Mouse (Mus musculus): ENCODE results near the gene P2rx2. TPM values are rescaled to one million over a fixed set of nuclear protein-coding genes. Genes with fewer than 3 reads are reported as not detected.

Gene P2rx2
- 7.7 and 8.4 TPM in 2 replicates for polyA plus RNA-seq (2015; fragmentation: Nextera tagmentation; extraction: Ambion mirVana)

- 2% methylated on average over 43 of the region's 43 CpGs for WGBS
- peak within 1 kb of the TSS; percentile 51 for H3K9ac ChIP-seq
- ATAC-seq (replicated peaks), result peak; percentile 79
Measured at GRCm38 (mm10) chr5:110342648-110343284, at the start of gene P2rx2. TSS of gene P2rx2 (minus strand) at chr5:110343212.

GRCm38 (mm10) chr5:110392727-110393126 is 49.7 kb upstream of the P2rx2 start:
- no peak for ATAC-seq (replicated peaks)
- WGBS, result 78% methylated on average over 5 of the region's 5 CpGs
- H3K27ac ChIP-seq, result no peak overlapping the region

More at GRCm38 (mm10) chr5:110342648-110343284, at the start of gene P2rx2:
- H3K27ac ChIP-seq, result no peak within 1 kb of the TSS
- peak within 1 kb of the TSS; percentile 50 for H3K4me3 ChIP-seq
- H3K4me2 ChIP-seq, result peak within 1 kb of the TSS; percentile 94
- H3K9me3 ChIP-seq, result no peaks in the 10 kb centered on the region
- peaks cover 13% of the 10 kb centered on the region for H3K4me1 ChIP-seq
- H3K27me3 ChIP-seq (replicated peaks), result peaks cover 11% of the 10 kb centered on the region
- H3K36me3 ChIP-seq (replicated peaks), result no peaks in the 10 kb centered on the region

GRCm38 (mm10) chr5:110390631-110391030 is 47.6 kb upstream of the P2rx2 start:
- no peaks in the 10 kb centered on the region; the same call in 1 of the 2 replicates for H3K27me3 ChIP-seq (replicated peaks)
- no peaks in the 10 kb centered on the region for H3K9me3 ChIP-seq
- peaks cover 19% of the 10 kb centered on the region for H3K4me1 ChIP-seq
- H3K9ac ChIP-seq, result no peak overlapping the region
- H3K27ac ChIP-seq, result no peak overlapping the region
- ATAC-seq (replicated peaks), result no peak
- H3K4me3 ChIP-seq, result no peak overlapping the region
- 92% methylated on average over 4 of the region's 4 CpGs for WGBS
- no peak overlapping the region for H3K4me2 ChIP-seq
- no peaks in the 10 kb centered on the region for H3K36me3 ChIP-seq (replicated peaks)

More at GRCm38 (mm10) chr5:110392727-110393126, 49.7 kb upstream of the P2rx2 start:
- Histone ChIP-seq H3K36me3 (replicated peaks) (no peaks in the 10 kb centered on the region), H3K4me2 (no peak overlapping the region), H3K9ac (no peak overlapping the region), H3K4me3 (no peak overlapping the region), H3K9me3 (no peaks in the 10 kb centered on the region), H3K4me1 (no peaks in the 10 kb centered on the region), H3K27me3 (replicated peaks) (no peaks in the 10 kb centered on the region; the same call in 1 of the 2 replicates)

GRCm38 (mm10) chr5:110387332-110387731 is 44.3 kb upstream of the P2rx2 start:
- Histone ChIP-seq H3K27me3 (replicated peaks) (no peaks in the 10 kb centered on the region; the same call in 1 of the 2 replicates), H3K4me3 (peak overlapping the region; percentile 80), H3K9me3 (no peaks in the 10 kb centered on the region), H3K4me1 (peaks cover 32% of the 10 kb centered on the region), H3K27ac (peak overlapping the region; percentile 67; the same call in 1 of the 2 replicates), H3K36me3 (replicated peaks) (no peaks in the 10 kb centered on the region), H3K9ac (peak overlapping the region; percentile 84), H3K4me2 (peak overlapping the region; percentile 55)
- 11% methylated on average over 8 of the region's 8 CpGs for WGBS
- ATAC-seq (replicated peaks), result 0 out of 2 replicates have a peak, but pooled peaks have one; percentile 5

- ATAC-seq (replicated peaks), result peak; percentile 90
- H3K36me3 ChIP-seq (replicated peaks), result no peaks in the 10 kb centered on the region
- peak overlapping the region; percentile 84 for H3K9ac ChIP-seq
- no peaks in the 10 kb centered on the region for H3K9me3 ChIP-seq
- H3K4me1 ChIP-seq, result peaks cover 32% of the 10 kb centered on the region
- peak overlapping the region; percentile 55 for H3K4me2 ChIP-seq
- peak overlapping the region; percentile 67 for H3K27ac ChIP-seq
- no peaks in the 10 kb centered on the region; the same call in 1 of the 2 replicates for H3K27me3 ChIP-seq (replicated peaks)
- peak overlapping the region; percentile 80 for H3K4me3 ChIP-seq
- WGBS, result under 1% methylated on average over 90 of the region's 90 CpGs
Measured at GRCm38 (mm10) chr5:110386371-110387330, 43.6 kb upstream of the P2rx2 start.

GRCm38 (mm10) chr5:110385263-110385662 is 42.3 kb upstream of the P2rx2 start:
- Histone ChIP-seq H3K9me3 (no peaks in the 10 kb centered on the region), H3K9ac (no peak overlapping the region), H3K27me3 (replicated peaks) (no peaks in the 10 kb centered on the region; the same call in 1 of the 2 replicates), H3K4me1 (peaks cover 32% of the 10 kb centered on the region), H3K27ac (no peak overlapping the region), H3K4me2 (peak overlapping the region; percentile 55), H3K36me3 (replicated peaks) (no peaks in the 10 kb centered on the region; the same call in 1 of the 2 replicates), H3K4me3 (peak overlapping the region; percentile 80)
- WGBS, result 55% methylated on average over 4 of the region's 4 CpGs
- ATAC-seq (replicated peaks), result no peak

- ATAC-seq (replicated peaks), result no peak
- Histone ChIP-seq H3K9me3 (no peaks in the 10 kb centered on the region), H3K9ac (no peak overlapping the region), H3K4me3 (0 out of 2 replicates have a peak overlapping the region, but pooled peaks have one; percentile 80), H3K4me1 (peaks cover 32% of the 10 kb centered on the region), H3K4me2 (peak overlapping the region; percentile 55), H3K27me3 (replicated peaks) (no peaks in the 10 kb centered on the region; the same call in 1 of the 2 replicates), H3K27ac (no peak overlapping the region), H3K36me3 (replicated peaks) (no peaks in the 10 kb centered on the region; the same call in 1 of the 2 replicates)
- WGBS, result 65% methylated on average over 6 of the region's 6 CpGs
Measured at GRCm38 (mm10) chr5:110384491-110384890, 41.5 kb upstream of the P2rx2 start.

- H3K27me3 ChIP-seq (replicated peaks), result no peaks in the 10 kb centered on the region
- no peak overlapping the region for H3K4me3 ChIP-seq
- H3K27ac ChIP-seq, result no peak overlapping the region
- H3K36me3 ChIP-seq (replicated peaks), result peaks cover 14% of the 10 kb centered on the region
- no peak overlapping the region for H3K9ac ChIP-seq
- 87% methylated on average over 4 of the region's 4 CpGs for WGBS
- H3K9me3 ChIP-seq, result no peaks in the 10 kb centered on the region
- ATAC-seq (replicated peaks), result no peak
- H3K4me2 ChIP-seq, result no peak overlapping the region
- peaks cover 5% of the 10 kb centered on the region for H3K4me1 ChIP-seq
Measured at GRCm38 (mm10) chr5:110379823-110380222, 36.8 kb upstream of the P2rx2 start.

GRCm38 (mm10) chr5:110379086-110379485 is 36.1 kb upstream of the P2rx2 start:
- H3K9me3 ChIP-seq, result no peaks in the 10 kb centered on the region
- H3K4me2 ChIP-seq, result no peak overlapping the region
- 87% methylated on average over 15 of the region's 15 CpGs for WGBS
- H3K27me3 ChIP-seq (replicated peaks), result no peaks in the 10 kb centered on the region
- no peak overlapping the region for H3K4me3 ChIP-seq
- no peaks in the 10 kb centered on the region; the same call in 1 of the 2 replicates for H3K4me1 ChIP-seq
- no peak overlapping the region for H3K9ac ChIP-seq
- no peak overlapping the region for H3K27ac ChIP-seq
- peaks cover 20% of the 10 kb centered on the region for H3K36me3 ChIP-seq (replicated peaks)
- ATAC-seq (replicated peaks), result no peak

- H3K9ac ChIP-seq, result no peak overlapping the region
- H3K27me3 ChIP-seq (replicated peaks), result no peaks in the 10 kb centered on the region
- no peak overlapping the region for H3K4me2 ChIP-seq
- H3K4me1 ChIP-seq, result no peaks in the 10 kb centered on the region
- no peaks in the 10 kb centered on the region for H3K9me3 ChIP-seq
- H3K4me3 ChIP-seq, result no peak overlapping the region
- 0 out of 2 replicates have a peak, but pooled peaks have one; percentile 30 for ATAC-seq (replicated peaks)
- WGBS, result 35% methylated on average over 20 of the region's 20 CpGs
- H3K36me3 ChIP-seq (replicated peaks), result peaks cover 21% of the 10 kb centered on the region
- H3K27ac ChIP-seq, result no peak overlapping the region
Measured at GRCm38 (mm10) chr5:110378181-110378583, 35.2 kb upstream of the P2rx2 start.

- Histone ChIP-seq H3K4me1 (no peaks in the 10 kb centered on the region), H3K4me2 (no peak overlapping the region), H3K27ac (no peak overlapping the region), H3K4me3 (no peak overlapping the region), H3K9ac (no peak overlapping the region), H3K36me3 (replicated peaks) (peaks cover 21% of the 10 kb centered on the region), H3K27me3 (replicated peaks) (no peaks in the 10 kb centered on the region), H3K9me3 (no peaks in the 10 kb centered on the region)
- peak; percentile 21; the same call in 1 of the 2 replicates for ATAC-seq (replicated peaks)
- 52% methylated on average over 8 of the region's 8 CpGs for WGBS
Measured at GRCm38 (mm10) chr5:110376802-110377433, 33.9 kb upstream of the P2rx2 start.

Measured in midbrain, embryonic 15.5 days (tissue).